Mouse (Mus musculus) frontal cortex, postnatal 25 days (tissue): Measurements from ENCODE around the gene Gipc1.

Experiments
- DNase-seq, 2 experiments: peaks; one replicate each; pipeline ENCODE4 v3.0.0; 2022; ENCODE audit warnings: low spot score in 2 of 2

Gipc1 gene

DNA sequence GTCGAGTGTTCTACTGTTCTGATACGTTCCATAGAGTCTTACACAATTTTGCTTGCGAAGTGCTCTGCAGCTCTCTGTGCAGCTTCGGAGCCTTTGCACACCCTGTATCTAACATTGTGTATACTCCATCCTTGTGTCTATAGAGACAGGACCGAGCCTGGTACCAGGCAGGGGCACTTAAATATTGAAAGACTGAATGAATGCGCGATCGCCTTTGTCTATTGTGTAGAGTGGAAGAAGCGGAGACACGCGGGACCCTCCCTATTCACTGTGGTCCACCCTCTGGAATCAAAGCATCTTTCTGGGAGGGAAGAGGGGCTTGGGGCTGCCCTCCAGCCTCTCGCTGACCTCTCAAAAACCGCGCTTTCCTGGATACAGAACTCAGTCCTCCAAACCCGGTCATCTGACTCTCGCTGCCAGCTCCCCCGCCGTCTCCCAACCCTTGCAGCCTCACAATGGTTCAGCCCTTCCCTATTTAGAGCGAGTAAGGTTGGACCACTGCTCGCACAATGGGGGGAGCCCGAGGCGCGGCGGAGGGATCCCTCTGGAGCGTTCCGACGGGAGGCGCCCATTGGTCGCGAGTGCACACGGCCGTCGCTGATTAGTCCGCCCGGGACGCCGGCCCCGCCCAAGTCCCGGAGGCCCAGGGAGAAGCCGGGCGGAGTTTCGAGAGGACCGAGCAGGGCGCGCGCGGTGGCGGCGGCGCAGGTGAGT lies at the start of gene Gipc1:
TSS of gene Gipc1 (plus strand) at position 648 of the 714 bp plus-strand sequence.
- peak; percentile 90 to 94 for DNase-seq

- peak; percentile 98 to 99 for DNase-seq
These were observed 44.6 kb upstream of the Gipc1 start, which contains the start of the genes Tecr and Dnajb1 for GRCm38 (mm10) chr8:83607661-83608397. Gene Tecr (minus strand): TSS chr8:83607971. Gene Dnajb1 (plus strand): TSS chr8:83608193.

DNA sequence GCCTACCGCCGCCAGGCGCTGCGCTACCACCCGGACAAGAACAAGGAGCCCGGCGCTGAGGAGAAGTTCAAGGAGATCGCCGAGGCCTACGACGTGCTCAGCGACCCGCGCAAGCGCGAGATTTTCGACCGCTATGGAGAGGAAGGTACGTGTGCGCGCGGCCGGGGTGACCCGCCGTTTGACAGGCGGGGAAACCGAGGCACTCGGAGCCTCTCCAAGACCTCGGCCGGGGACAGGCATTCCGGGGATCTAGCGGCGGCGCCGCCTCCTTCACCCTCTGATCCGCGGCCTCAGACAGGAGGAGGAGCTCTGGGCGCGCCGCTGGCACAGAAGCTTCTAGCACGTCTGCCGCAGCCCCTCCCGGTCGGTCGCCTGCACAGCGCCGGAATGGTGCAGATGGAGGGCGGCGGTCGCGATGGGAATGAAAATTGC lies 44.1 kb upstream of the Gipc1 start:
- peak in 1 of 2 experiments; percentile 65 for DNase-seq

DNA sequence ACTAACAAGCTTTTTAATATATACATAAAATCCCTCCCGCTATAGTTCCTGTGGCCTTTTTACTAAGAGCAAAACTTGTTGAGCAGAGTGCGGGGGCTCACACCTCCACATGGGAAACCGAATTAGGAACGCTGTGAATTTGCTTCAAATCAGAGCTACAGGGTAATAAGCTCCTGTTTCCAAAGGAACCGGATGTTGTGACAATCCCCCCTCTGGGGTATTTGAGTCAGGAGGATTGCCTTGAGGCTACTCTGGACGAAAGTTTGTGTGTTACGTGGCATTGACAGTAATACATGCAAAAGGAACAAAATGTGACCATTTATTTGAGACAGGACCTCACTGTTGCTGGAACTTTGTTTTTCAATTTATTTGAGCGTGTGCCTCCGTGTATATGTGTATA lies 43.4 kb upstream of the Gipc1 start:
- DNase-seq, result no peak

DNA sequence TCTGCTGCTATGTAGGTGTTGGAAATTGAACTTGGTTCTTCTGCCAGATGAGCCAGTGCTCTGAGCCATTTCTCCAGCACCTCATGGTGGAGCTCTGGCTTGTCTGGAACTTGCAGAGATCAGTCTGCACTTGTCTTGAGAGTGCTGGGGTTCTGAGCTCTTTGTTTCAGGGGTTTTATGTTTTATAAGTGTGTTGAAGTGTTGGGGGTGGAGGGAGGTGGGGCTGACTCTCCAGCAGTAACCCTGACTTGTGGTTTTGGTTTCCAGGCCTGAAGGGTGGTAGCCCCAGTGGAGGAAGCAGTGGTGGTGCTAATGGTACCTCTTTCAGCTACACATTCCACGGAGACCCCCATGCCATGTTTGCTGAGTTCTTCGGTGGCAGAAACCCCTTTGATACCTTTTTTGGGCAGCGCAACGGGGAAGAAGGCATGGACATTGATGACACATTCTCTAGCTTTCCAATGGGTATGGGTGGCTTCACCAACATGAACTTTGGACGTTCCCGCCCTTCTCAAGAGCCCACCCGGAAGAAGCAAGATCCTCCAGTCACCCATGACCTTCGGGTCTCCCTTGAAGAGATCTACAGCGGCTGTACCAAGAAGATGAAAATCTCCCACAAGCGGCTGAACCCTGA lies 42.8 kb upstream of the Gipc1 start:
- no peak for DNase-seq

DNA sequence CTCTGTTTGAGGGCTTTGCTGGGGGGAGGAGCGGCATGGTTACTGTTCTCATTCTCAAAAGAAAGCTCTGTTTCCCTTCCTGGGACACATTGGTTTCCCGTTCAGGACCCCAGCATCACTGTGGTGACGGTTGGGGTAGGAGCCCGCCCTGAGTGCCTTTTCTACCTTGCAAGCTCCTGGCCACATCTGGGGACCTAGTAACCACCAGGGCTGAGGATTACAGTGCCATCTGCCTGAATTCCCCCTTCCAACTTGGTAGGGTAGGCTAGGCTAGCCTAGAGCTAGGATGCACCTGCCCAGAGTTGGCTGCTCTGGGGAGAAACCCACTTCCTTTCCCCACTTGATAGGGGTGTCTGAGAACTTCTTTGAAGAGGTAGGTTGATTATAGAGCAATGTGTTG lies 40.6 kb upstream of the Gipc1 start:
- no peak for DNase-seq

DNA sequence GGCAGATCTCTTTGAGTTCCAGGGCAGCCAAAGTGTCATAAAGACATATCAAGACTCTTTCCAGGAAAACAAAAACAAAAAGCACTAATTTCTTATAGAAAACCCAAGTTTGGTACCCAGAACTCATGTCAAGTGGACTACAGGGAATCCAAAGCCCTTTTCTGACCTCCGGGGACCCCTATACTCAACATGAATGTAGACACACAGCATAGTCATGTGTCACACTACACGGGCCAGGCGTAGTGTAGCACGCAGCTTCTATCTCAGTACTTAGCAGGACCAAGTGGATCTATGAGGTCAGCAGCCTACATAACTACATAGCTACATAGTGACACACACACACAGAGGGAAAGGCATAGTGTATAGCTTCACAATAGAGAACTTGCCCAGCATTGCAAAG lies 38.8 kb upstream of the Gipc1 start:
- DNase-seq, result no peak

GRCm38 (mm10) chr8:83616625-83617024 lies 35.9 kb upstream of the Gipc1 start:
- DNase-seq, result no peak

DNA sequence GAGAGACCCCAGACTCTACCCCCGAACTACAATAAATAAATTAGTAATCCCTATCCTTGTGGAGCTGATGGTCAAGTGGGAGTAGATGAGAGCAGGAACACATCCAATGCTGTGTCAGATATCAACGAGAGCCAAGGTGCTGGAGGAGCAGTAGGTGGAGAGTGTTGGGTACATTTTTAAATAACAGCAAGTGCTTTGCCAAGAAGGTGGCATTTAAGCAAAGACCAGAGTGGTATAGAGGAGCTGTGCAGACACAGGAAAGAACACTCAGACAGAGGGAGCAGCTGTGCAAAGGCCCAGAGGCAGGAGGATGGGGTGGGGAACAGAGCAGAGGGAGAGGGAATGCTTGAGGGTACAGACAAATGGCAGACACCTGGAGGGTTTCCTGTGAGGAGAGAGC lies 35.4 kb upstream of the Gipc1 start:
- no peak for DNase-seq

- no peak for DNase-seq
These were observed 33.9 kb upstream of the Gipc1 start for GRCm38 (mm10) chr8:83618566-83618965.

- DNase-seq, result no peak
These were observed 32.8 kb upstream of the Gipc1 start for GRCm38 (mm10) chr8:83619568-83620285.

DNA sequence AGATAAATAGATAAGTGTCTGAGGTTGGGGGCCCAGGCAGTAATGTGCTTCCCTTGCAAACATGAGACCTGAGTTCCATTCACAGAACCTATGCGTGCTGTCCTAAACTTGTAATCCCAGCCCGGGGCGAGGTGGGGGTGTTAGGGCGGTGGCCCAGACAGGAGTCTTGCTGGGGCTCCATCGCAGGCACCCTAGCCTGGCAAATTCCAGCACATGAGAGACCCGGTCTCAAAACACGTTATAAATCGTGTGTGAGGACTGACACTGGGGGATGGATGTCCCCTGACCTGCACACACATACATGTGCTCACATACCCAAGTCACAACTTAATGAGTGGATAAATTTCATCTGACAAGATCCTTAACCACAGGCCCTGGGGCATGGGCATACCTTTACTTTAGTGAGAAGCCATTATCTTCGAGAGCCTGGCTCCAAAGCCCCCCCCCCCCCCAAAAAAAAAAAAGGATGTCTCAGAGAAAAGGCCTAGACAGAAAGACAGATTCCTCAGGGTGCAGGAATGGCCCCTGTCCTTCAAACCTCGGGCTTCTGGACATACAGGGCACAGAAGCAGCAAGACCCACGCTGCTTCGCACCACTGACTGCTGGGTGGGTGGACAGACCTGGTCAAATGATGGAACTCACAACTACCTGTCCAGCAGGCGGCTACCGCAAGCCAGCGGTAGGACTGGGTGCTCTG lies 30.6 kb upstream of the Gipc1 start:
- no peak for DNase-seq

DNA sequence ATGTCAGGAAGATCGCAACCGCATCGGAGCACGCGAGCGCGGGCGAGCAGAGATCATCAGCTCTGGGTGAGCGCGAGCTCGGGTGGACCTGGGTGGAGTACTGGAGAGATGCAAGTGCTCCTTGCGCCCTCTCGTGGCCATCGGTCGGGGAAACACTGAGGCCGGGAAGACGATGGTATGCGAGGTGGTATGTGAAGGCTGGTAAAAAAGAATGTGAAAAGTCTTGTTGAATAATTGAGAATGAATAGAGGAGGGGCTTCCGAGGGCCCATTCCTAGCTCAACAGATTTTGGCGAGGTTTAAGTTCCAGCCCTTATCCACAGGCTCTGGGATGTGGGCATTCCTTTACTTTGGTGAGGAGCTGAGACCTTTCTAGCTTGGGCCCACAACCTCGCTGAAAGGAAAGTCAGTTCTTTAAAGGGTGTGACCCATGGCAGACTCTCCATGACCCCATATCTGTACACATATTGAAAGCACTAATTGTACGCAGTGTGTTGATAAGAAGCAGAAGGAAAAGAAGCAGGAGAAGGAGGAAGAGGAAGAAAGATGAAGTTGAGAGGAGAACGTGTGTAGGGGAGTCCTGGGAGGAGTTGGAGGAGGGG lies 30.0 kb upstream of the Gipc1 start:
- peak; percentile 89 to 94 for DNase-seq

- no peak for DNase-seq
These were observed 28.9 kb upstream of the Gipc1 start for GRCm38 (mm10) chr8:83623549-83623948.

DNA sequence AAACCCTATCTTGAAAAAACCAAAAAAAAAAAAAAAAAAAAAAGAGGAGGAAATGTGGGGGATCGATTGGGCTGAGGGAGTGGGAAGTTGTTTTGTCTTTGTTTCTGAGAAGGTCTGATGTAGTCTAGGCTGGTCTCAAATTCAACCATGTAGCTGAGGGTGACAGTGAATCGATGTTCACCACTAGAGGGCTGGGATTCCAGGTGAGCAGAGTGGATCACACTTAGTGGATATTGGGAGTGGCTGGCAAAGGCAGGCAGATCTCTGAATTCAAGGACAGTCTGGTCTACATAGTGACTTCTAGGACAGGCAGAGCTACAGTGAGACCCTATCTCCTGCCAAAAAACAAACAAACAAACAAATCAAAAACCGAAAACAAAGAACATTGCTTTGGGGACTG lies 27.7 kb upstream of the Gipc1 start:
- DNase-seq, result no peak

DNA sequence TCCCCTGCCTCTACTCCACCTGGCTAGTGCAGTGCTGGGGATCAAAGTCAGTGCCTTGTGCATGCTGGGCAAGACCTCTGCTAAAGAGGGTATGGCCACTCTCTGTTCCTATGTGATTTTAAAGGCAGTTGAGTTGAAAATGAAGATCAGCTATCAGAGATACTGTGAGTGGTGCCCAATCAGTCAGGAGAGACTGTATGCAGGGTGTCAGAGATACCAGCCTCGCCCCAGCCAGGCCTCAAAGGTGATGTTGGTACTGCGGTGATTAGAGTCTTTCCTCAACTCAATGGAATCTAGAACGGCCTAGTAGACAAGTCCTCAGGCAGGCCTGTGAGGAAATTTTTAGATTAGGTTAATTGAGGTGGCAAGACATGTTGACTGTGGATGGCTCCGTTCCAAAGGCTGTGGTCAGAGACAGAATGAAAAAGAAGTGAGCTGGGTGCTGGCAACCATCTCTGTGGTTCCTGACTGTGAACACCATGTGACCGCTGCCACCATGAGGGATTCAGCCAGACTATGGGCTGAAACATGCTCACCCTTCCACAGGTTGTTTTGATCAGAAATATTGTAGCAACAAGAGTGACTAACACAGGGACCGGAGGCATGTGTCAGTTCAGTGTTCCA lies 26.7 kb upstream of the Gipc1 start:
- no peak for DNase-seq

GRCm38 (mm10) chr8:83632083-83632707 lies 20.3 kb upstream of the Gipc1 start:
- no peak for DNase-seq

DNA sequence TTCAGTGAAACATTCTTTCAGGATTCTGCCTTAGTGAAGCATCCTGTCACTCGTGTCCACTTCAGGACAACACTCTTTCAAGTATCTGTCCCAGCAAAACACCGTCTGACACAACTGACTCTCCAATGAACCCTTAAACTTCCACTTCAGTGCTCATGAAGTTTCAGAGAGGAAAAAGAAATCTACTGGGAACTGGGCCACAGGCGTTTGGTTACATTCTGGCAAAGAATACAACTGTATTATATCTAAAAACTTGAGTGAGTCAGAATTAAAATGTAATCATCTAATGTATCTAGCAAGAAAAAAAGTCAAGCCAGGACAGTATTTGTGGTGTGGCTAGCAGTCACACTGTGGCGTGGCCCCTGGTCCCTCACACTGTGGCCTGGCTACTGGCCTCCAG lies 13.6 kb upstream of the Gipc1 start:
- DNase-seq, result no peak

GRCm38 (mm10) chr8:83639649-83640048 lies 12.8 kb upstream of the Gipc1 start:
- DNase-seq, result no peak

GRCm38 (mm10) chr8:83647511-83647910 lies 5.0 kb upstream of the Gipc1 start:
- DNase-seq, result no peak
